Mouse (Mus musculus) mouse trophoblast stem cell (cell line): Measurements from ENCODE around the gene Ptprd.

Source experiments
- in situ Hi-C, 2 experiments: fragments of 300-500 bp; cut with MseI, MboI; formaldehyde crosslinking; loops; 2 replicates in 1 of 2; 3 replicates in 1 of 2; pipeline ENCODE4 v1.15.1; 2025

Ptprd gene

GRCm38 (mm10) chr4:76660146-76660545 is 1551.6 kb downstream of the Ptprd start:
- in situ Hi-C loops = no loop called here

GRCm38 (mm10) chr4:76656734-76657133 is 1555.0 kb downstream of the Ptprd start:
- in situ Hi-C loops = no loop called here

- in situ Hi-C loops = no loop called here
Observed at GRCm38 (mm10) chr4:76652971-76653370, 1558.8 kb downstream of the Ptprd start.

GRCm38 (mm10) chr4:76621740-76622139 is 1590.0 kb downstream of the Ptprd start:
- in situ Hi-C loops = no loop called here

GRCm38 (mm10) chr4:76616614-76617013 is 1595.1 kb downstream of the Ptprd start:
- in situ Hi-C loops = no loop called here

GRCm38 (mm10) chr4:76608246-76608645 is 1603.5 kb downstream of the Ptprd start:
- in situ Hi-C loops = no loop called here

GRCm38 (mm10) chr4:76606808-76607207 is 1605.0 kb downstream of the Ptprd start:
- in situ Hi-C loops = no loop called here

GRCm38 (mm10) chr4:76590722-76591121 is 1621.0 kb downstream of the Ptprd start:
- in situ Hi-C loops = no loop called here

GRCm38 (mm10) chr4:76583025-76583424 is 1628.7 kb downstream of the Ptprd start:
- in situ Hi-C loops = no loop called here

GRCm38 (mm10) chr4:76566006-76566405 is 1645.8 kb downstream of the Ptprd start:
- in situ Hi-C loops = no loop called here

- in situ Hi-C loops = no loop called here
Observed at GRCm38 (mm10) chr4:76541769-76542168, 1670.0 kb downstream of the Ptprd start.

- in situ Hi-C loops = no loop called here
Observed at GRCm38 (mm10) chr4:76532926-76533325, 1678.8 kb downstream of the Ptprd start.

- in situ Hi-C loops = no loop called here
Observed at GRCm38 (mm10) chr4:76525281-76525680, 1686.5 kb downstream of the Ptprd start.

GRCm38 (mm10) chr4:76503279-76503601 is 1708.5 kb downstream of the Ptprd start:
- in situ Hi-C loops = no loop called here

GRCm38 (mm10) chr4:76502575-76503278 is 1709.0 kb downstream of the Ptprd start:
- in situ Hi-C loops = no loop called here

GRCm38 (mm10) chr4:76485848-76486247 is 1725.9 kb downstream of the Ptprd start:
- in situ Hi-C loops = no loop called here

GRCm38 (mm10) chr4:76468366-76469100 is 1743.2 kb downstream of the Ptprd start:
- in situ Hi-C loops = no loop called here

GRCm38 (mm10) chr4:76464682-76465081 is 1747.1 kb downstream of the Ptprd start:
- in situ Hi-C loops = no loop called here

GRCm38 (mm10) chr4:76461336-76461735 is 1750.4 kb downstream of the Ptprd start:
- in situ Hi-C loops = no loop called here

- in situ Hi-C loops = no loop called here
Observed at GRCm38 (mm10) chr4:76460556-76460955, 1751.2 kb downstream of the Ptprd start.

- in situ Hi-C loops = no loop called here
Observed at GRCm38 (mm10) chr4:76459621-76460020, 1752.1 kb downstream of the Ptprd start.

GRCm38 (mm10) chr4:76452286-76452685 is 1759.5 kb downstream of the Ptprd start:
- in situ Hi-C loops = no loop called here

- in situ Hi-C loops = no loop called here
Observed at GRCm38 (mm10) chr4:76451019-76451552, 1760.7 kb downstream of the Ptprd start.
